Mouse (Mus musculus) heart, embryonic 16.5 days (tissue): ENCODE measurements around the gene Mob3a. TPM values are rescaled to one million over a fixed set of nuclear protein-coding genes. Genes with fewer than 3 reads are reported as not detected.

Experiments
- ATAC-seq: fragments of 200-750 bp; cut with Nextera tagmentation; replicated peaks from 2 replicates; pipeline ENCODE4 v1.8.0; 2017; ENCODE audit warnings: moderate number of reproducible peaks; ENCODE audit not compliant: insufficient read depth, low FRiP score; ENCODE audit errors: extremely low read depth
- H3K27ac ChIP-seq: fragments of 300-500 bp; sonication (generic); 2 replicates; pipeline ENCODE4 v1.5.1; 2014; ENCODE audit warnings: mild to moderate bottlenecking, low read length, control low read depth, moderate library complexity
- H3K27me3 ChIP-seq: fragments of 300-500 bp; sonication (generic); 2 replicates; pipeline ENCODE4 v1.6.1; 2014; ENCODE audit warnings: low read length, mixed read lengths; ENCODE audit not compliant: control insufficient read depth, insufficient read depth
- H3K36me3 ChIP-seq: fragments of 300-500 bp; sonication (generic); 2 replicates; pipeline ENCODE4 v1.6.1; 2014; ENCODE audit not compliant: control insufficient read depth, insufficient read depth
- H3K4me1 ChIP-seq: fragments of 300-500 bp; sonication (generic); 2 replicates; pipeline ENCODE4 v1.6.1; 2014; ENCODE audit warnings: low read length, mixed read lengths; ENCODE audit not compliant: control insufficient read depth, insufficient read depth
- H3K4me2 ChIP-seq: fragments of 300-500 bp; sonication (generic); 2 replicates; pipeline ENCODE4 v1.6.1; 2014; ENCODE audit warnings: low read depth, mild to moderate bottlenecking, control low read depth, low read length
- H3K4me3 ChIP-seq: fragments of 300-500 bp; sonication (generic); 2 replicates; pipeline ENCODE4 v1.5.1; 2014; ENCODE audit warnings: mild to moderate bottlenecking, control low read depth, low read length
- H3K9ac ChIP-seq: fragments of 300-500 bp; sonication (generic); 2 replicates; pipeline ENCODE4 v1.6.1; 2014; ENCODE audit warnings: low read length, control low read depth
- H3K9me3 ChIP-seq: fragments of 300-500 bp; sonication (generic); replicated peaks from 2 replicates; pipeline ENCODE4 v1.6.1; 2016; ENCODE audit warnings: low read length; ENCODE audit not compliant: control insufficient read depth
- WGBS: fragments of 180-500 bp; shearing (Covaris S2); extraction: QIAGEN DNeasy Blood & Tissue Kit; methylation state at CpG from one replicate; pipeline ENCODE4 v1.1.7; 2014; 5-methylcytosine and 5-hydroxymethylcytosine counted together
- polyA plus RNA-seq: library from polyadenylated mRNA; unstranded; fragments of >200 nt; fragmentation: Nextera tagmentation; extraction: Ambion mirVana; gene quantifications from 2 replicates; pipeline ENCODE4 v1.2.1, GENCODE M21; 2015

Mob3a gene
- polyA plus RNA-seq, 1 experiment from 2014 or later: 33.4 TPM

DNA sequence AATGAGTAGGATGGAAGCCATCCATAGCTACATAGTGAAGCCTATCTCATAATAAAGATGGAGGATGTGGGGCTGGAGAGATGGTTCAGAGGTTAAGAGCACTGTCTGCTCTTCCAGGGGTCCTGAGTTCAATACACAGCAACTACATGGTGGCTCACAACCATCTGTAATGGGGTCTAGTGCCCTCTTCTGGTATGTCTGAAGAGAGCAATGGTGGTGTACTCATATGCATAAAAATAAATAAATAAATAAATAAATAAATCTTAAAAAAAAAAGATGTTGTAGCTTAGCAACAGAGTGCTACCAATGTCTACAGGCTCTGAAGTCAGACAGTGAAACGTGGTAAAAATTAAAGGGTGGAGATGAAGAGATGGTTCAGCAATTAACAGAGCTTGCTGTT is 36.9 kb upstream of the Mob3a start:
- H3K9ac ChIP-seq: no peak overlapping the region
- 83% methylated on average over 1 of the region's 1 CpGs for WGBS
- no peak overlapping the region for H3K4me3 ChIP-seq
- no peak overlapping the region for H3K4me2 ChIP-seq
- no peak for ATAC-seq
- no peaks in the 10 kb centered on the region for H3K9me3 ChIP-seq
- H3K36me3 ChIP-seq: no peaks in the 10 kb centered on the region
- H3K4me1 ChIP-seq: peaks cover 37% of the 10 kb centered on the region
- H3K27me3 ChIP-seq: no peaks in the 10 kb centered on the region
- H3K27ac ChIP-seq: no peak overlapping the region

DNA sequence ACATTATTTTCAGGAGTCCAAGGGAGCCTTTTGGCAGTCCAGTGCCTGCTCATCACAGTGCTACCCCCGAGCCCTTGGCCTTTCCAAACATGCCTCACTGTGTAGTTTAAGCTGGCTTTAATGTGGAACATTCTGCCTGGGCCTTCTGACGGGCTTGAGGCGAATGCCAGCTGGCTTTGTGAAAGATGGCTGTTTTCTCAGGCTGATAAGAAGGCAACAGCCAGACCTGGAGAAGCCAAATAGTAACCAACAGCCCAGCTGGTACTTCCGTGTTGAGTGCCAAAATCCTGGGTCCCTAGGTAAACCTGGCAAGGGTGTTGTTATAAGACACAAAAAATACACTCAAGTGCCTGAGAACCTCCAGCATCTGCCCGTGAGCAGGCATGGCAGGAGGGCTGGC is 35.0 kb upstream of the Mob3a start:
- Histone ChIP-seq H3K9me3 (no peaks in the 10 kb centered on the region), H3K4me2 (no peak overlapping the region), H3K36me3 (peaks cover 9% of the 10 kb centered on the region), H3K27ac (peak overlapping the region; percentile 22; the same call in 1 of the 2 replicates), H3K27me3 (no peaks in the 10 kb centered on the region), H3K4me3 (no peak overlapping the region), H3K9ac (no peak overlapping the region), H3K4me1 (peaks cover 33% of the 10 kb centered on the region)
- ATAC-seq: no peak
- 35% methylated on average over 5 of the region's 5 CpGs for WGBS

- Histone ChIP-seq H3K27ac (no peak overlapping the region), H3K36me3 (peaks cover 40% of the 10 kb centered on the region), H3K4me3 (no peak overlapping the region), H3K4me1 (peaks cover 12% of the 10 kb centered on the region), H3K4me2 (no peak overlapping the region), H3K9ac (no peak overlapping the region), H3K27me3 (no peaks in the 10 kb centered on the region), H3K9me3 (no peaks in the 10 kb centered on the region)
- 73% methylated on average over 6 of the region's 6 CpGs for WGBS
- ATAC-seq: no peak
Observed at GRCm38 (mm10) chr10:80732611-80733101, 30.9 kb upstream of the Mob3a start.

DNA sequence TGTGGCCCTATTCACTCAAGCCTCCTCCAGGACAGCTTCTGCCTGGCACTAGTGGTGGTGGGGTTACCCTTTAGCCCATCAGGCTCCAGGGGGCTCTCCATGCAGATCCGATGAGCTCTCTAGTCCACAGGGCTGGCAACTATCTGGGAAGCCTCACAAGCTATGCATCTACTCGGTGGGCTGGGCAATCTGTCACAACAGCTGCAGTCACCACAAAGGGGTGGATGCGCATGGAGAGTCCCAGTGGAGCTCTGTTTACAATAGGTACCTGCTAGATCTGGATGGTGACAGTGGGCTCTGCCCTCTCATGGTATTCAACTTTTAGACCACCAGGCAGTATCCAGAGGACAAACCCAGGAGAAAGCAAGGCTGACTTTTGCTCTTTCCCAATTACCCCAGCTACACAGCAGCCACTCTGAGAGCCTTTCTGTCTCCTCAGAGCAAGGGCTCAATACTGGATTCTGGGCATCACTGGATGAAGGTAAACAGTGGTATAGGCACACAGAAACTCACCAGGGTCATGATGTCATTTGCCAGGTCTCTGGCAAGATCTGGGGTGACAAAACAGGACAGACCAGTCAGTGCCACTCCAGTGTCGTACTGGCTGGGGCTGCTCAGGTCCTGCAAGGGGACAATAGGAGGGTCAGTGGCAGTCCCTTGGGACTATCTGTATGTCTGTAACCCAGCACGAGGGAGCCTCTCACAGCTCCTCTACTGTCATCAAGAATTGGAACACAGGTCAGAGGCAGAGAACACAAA is 25.8 kb upstream of the Mob3a start:
- H3K4me2 ChIP-seq: no peak overlapping the region
- no peaks in the 10 kb centered on the region; the same call in 1 of the 2 replicates for H3K4me1 ChIP-seq
- no peaks in the 10 kb centered on the region for H3K27me3 ChIP-seq
- H3K9ac ChIP-seq: no peak overlapping the region
- 87% methylated on average over 5 of the region's 5 CpGs for WGBS
- H3K27ac ChIP-seq: no peak overlapping the region
- no peak for ATAC-seq
- H3K9me3 ChIP-seq: no peaks in the 10 kb centered on the region
- H3K4me3 ChIP-seq: no peak overlapping the region
- H3K36me3 ChIP-seq: peaks cover 73% of the 10 kb centered on the region

DNA sequence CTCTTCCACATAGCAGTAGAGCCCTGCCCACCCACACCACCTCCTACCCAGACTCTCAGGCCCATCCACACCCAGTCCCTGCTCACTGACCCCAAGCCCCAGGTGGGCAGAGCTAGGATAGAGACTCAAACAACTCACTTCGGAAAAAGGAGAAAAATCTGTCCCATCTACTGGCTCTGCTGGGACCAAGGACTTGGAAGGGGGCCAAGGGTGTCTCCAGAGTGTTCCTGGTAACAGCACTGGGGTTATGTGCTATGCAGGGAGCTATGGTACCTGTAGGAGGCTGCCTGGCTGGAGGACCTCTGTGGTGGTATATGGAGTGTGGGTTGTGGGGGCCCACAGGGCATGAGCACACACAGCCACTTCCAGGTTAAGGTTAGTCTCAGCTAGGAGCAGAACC is 15.5 kb upstream of the Mob3a start:
- Histone ChIP-seq H3K9me3 (no peaks in the 10 kb centered on the region), H3K4me1 (no peaks in the 10 kb centered on the region), H3K4me3 (no peak overlapping the region), H3K9ac (no peak overlapping the region), H3K4me2 (no peak overlapping the region), H3K27me3 (no peaks in the 10 kb centered on the region), H3K36me3 (peaks cover 89% of the 10 kb centered on the region), H3K27ac (no peak overlapping the region)
- 70% methylated on average over 1 of the region's 1 CpGs for WGBS
- no peak for ATAC-seq

- Histone ChIP-seq H3K36me3 (peaks cover 75% of the 10 kb centered on the region), H3K4me2 (no peak overlapping the region), H3K4me1 (no peaks in the 10 kb centered on the region), H3K27me3 (no peaks in the 10 kb centered on the region), H3K9me3 (no peaks in the 10 kb centered on the region), H3K27ac (no peak overlapping the region), H3K9ac (no peak overlapping the region), H3K4me3 (no peak overlapping the region)
- WGBS: 71% methylated on average over 3 of the region's 3 CpGs
- ATAC-seq: no peak
Observed at GRCm38 (mm10) chr10:80710834-80711233, 9.1 kb upstream of the Mob3a start.

GRCm38 (mm10) chr10:80705479-80705878 is 3.7 kb upstream of the Mob3a start:
- peaks cover 13% of the 10 kb centered on the region for H3K4me1 ChIP-seq
- no peak overlapping the region for H3K4me3 ChIP-seq
- ATAC-seq: no peak
- no peaks in the 10 kb centered on the region for H3K9me3 ChIP-seq
- WGBS: 69% methylated on average over 3 of the region's 3 CpGs
- H3K27ac ChIP-seq: no peak overlapping the region
- H3K36me3 ChIP-seq: peaks cover 33% of the 10 kb centered on the region
- no peaks in the 10 kb centered on the region for H3K27me3 ChIP-seq
- no peak overlapping the region for H3K4me2 ChIP-seq
- no peak overlapping the region for H3K9ac ChIP-seq

DNA sequence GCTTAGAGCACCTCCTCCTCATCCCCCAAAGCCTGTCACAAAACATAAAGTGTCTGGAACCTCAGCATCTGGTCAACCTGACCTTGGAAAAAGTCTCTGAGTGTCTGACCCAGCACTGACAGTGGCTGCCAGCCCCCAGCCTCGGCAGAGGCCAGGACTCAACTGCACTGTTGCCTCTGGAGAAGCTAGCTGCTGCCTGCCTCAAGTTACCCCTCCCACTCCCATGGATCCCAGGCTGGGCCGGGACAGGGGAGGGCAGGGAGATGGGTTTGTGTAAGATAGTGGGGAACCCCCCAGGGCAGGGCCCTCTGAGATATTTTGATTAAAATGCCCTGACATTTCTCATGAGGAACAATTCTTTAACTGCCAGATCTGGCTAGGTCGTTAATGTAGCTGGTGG is 3.3 kb upstream of the Mob3a start:
- Histone ChIP-seq H3K27me3 (no peaks in the 10 kb centered on the region), H3K9me3 (no peaks in the 10 kb centered on the region), H3K36me3 (peaks cover 29% of the 10 kb centered on the region), H3K4me3 (no peak overlapping the region), H3K9ac (no peak overlapping the region), H3K4me1 (peaks cover 18% of the 10 kb centered on the region), H3K27ac (no peak overlapping the region), H3K4me2 (no peak overlapping the region)
- ATAC-seq: no peak
- WGBS: 56% methylated on average over 3 of the region's 3 CpGs

- peaks cover 23% of the 10 kb centered on the region for H3K36me3 ChIP-seq
- ATAC-seq: no peak
- no peak overlapping the region for H3K27ac ChIP-seq
- no peak overlapping the region for H3K9ac ChIP-seq
- H3K27me3 ChIP-seq: no peaks in the 10 kb centered on the region
- H3K4me1 ChIP-seq: peaks cover 18% of the 10 kb centered on the region
- no peak overlapping the region for H3K4me3 ChIP-seq
- WGBS: 73% methylated on average over 5 of the region's 5 CpGs
- no peaks in the 10 kb centered on the region for H3K9me3 ChIP-seq
- no peak overlapping the region for H3K4me2 ChIP-seq
Observed at GRCm38 (mm10) chr10:80704418-80704817, 2.6 kb upstream of the Mob3a start.
